Mouse (Mus musculus) kidney, postnatal 4 days (tissue): ENCODE results near the gene Atic.

ENCODE experiments used
- DNase-seq, 2 experiments: peaks; one replicate each; pipeline ENCODE4 v3.0.0; 2021; ENCODE audit warnings: mixed read lengths in 2 of 2

Gene Atic

DNA sequence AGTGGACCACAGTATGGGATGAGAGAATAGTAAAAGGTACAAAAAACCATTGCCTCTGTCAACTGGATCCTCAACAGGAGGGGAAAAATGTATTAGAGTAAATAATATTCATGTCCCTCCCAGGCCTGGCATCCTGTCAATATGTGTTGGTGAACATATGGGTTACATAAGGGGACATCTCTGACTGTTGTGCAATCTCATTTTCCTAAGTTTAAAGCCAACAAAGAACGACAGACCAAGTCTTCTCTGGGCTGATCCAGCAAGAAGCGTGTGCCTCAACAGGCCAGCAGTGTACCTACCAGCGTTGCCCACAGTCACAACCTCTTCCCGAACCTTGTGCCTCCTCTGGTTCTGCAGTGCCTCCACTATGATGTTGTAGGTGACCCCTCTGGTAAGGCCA lies 38.4 kb downstream of the Atic start:
- DNase-seq: no peak

DNA sequence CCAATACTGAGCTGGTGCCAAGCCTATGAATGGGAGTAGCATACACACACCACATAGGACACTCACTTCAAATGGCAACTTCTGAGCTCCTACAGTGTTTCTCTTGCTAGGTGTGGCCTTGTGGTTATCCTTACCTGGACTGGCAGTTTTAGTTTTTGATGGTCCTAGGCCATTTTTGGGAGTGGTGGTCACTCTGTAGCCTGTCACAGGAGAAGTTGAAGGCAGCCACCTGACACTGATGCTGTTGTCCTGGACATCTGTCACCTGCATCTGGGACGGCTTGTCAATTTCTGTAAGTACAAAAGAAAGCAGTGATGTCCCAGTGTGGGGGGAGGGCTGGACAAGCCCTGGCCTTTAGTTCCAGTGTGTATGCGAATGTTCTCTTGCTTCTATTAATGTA lies 48.8 kb downstream of the Atic start:
- no peak for DNase-seq

DNA sequence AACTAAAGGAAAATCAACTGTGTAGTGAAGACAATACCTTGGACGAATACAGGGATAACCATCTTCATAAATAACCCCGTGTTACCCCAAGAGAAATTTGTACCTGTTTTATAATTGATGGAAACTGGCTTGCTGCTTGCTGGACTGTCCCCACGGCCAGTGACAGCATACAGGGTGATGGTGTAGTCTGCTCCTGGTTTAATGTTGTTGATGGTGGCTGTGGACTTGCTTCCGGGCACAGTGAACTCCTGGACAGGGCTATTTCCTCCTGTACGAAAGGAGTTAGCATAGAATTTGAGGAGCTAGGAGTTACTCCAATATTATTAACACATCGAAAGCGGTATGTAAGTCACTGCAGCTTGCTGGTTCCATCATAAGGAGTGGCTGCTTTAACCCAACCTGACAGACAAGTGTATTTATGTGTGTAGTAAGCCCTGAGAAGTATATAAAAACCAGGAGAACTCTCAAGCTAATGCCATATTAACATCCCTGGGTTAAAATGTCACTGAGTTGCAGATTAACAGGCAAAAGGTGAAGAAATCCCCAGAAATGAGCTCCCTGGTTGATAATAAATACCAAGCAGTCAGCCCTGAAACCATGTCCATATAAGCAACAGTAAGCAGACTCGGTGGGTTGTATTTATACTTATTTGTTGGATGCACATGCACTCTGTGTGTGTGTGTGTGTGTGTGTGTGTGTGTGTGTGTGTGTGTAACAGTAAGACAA lies 49.8 kb downstream of the Atic start:
- DNase-seq: no peak

DNA sequence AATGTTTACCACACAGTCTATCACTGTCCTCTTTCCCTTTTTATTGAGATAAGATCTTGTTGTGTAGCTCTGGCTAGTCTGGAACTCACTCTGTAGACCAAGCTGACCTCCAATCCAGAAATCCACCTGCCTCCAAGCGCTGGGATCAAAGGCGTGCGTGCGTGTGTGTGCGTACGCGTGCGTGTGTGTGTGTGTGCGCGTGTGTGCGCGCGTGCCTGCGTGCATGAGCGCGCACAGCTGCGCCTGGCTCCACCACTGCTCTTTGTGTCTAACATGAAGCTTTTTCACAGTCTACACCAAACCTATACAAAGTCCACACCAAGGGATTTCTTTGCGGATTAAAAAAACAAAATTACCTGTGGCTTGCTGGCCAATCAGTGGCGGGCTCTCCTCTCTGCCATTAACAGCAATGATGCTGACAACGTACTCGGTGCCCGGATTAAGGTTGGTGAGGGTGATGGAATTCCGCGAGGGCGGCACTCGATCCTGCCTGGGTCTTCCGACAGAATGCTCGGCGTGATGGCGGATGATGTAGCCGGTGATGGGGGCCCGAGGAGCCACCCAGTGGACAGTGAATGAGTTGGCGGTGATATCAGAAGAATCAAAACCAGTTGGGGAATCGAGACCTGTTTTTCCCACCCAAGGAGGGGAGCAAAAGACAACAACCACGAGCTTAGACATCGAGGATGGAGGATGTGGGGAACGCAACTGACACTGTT lies 52.3 kb downstream of the Atic start:
- DNase-seq: no peak

DNA sequence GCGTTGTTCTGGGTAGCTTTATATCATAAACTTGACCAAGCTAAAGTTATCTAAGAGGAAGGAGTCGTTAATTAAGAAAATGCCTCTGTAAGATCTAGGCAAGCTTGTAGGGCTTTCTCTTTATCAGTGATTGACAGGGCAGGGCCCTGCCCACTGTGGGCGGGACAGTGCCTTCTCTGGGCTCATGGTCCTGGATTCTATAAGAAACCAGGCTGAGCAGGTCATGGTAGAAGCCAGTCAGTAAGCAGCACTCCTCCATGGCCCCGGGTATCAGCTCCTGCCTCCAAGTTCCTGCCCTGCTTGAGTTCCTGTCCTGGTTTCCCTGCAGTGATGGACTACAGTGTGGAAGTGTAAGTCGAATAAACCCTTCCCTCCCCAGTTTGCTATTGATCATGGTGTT lies 53.0 kb downstream of the Atic start:
- no peak for DNase-seq

DNA sequence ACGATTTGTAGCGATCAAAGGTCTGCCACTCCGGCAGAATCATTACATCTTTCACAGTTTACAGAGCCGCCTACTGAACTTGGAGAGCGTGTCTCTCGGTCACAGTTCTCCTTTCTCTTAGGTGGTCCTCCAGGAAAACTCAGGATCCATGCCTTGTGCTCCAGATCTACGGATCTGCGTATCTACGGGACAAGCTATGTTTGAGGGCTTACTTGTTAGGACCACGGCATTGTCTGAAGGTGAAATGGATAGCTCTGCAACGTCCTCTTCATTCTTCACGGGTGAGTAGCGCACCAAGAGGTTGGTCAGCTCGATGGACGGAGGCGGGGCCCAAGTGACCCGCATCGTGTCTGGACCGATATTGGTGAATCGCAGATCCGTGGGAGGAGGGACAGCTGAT lies 55.3 kb downstream of the Atic start:
- DNase-seq: no peak

DNA sequence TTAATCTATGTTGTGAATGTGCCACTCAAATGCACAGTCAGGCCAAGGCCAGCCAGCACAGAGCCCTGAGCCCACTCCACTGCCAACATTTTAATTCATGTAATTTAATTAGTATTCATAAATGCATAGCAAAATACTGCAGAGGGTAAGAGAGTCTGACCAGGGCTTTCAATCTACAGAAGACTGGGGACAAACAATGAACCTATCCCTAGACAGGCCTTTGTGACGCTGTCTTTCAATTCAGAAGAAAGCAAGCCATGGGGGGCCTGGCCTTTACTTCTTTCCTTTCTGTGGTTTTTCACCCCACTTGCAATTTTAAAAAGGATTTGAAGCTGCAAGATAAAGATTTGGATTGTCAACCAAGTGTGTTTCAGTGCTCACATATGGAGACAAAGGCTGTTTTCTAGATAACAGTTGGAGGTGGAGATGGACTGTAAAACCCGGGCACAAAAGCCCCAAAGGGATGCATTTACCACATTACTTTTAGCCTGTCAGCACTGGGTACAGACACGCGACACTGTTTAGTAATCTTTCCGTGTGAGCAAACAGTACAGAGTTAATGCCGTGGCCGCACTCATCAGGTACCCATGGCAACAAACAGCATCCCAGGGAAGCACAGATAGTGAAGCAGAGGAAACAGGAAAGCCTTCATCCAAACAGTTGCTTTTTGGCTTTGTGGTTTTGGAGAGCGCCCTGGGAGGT lies 57.7 kb downstream of the Atic start:
- DNase-seq: no peak

DNA sequence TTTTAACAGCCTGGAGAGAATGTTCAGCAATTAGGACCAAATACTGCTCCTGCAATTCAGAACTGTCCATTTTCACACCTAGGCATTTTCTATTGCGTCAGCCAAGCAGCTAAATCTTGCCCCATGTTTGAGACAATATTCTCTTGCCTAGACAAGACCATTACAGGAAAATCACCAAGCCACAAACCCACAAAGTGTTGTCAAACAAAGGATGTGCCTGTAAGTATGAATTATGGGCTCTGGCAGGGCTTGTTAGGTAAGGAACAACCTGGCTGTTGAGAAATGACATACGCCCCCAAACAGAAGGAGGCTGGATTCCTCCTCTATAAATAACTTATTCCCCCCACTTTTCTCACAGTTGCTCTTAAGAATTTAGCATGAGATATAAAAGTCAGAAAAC lies 64.6 kb downstream of the Atic start:
- no peak for DNase-seq

DNA sequence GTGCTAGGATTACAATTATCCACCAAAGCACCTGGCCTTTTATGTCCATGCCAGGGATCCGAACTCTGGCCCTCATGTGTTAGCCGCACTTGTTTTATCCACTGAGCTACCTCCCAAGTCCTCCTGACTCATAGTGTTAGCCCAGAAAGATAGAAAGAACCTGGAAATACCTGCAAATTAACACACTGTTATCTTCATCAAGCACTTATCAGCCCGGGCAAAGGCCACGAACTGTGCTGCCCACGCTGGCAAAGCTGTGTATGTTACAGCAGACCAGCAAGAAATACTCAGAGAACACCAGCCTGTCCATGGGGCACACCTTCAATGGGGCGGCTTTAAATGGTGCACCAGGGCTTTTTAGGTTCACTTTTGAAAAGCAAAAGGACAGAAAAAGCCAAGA lies 66.7 kb downstream of the Atic start:
- DNase-seq: no peak
